Mouse (Mus musculus) stomach, postnatal 0 days (tissue): ENCODE data around the gene Tbl3. TPM values are rescaled to one million over a fixed set of nuclear protein-coding genes. Genes with fewer than 3 reads are reported as not detected.
A peak's percentile ranks its signal among the peaks of the same experiment; 100 is the strongest.

Experiments used
- ATAC-seq: fragments of 200-750 bp; cut with Nextera tagmentation; 2 replicates; pipeline ENCODE4 v1.8.0; 2017; ENCODE audit not compliant: low FRiP score, low TSS enrichment
- DNase-seq: peaks from one replicate; pipeline ENCODE4 v3.0.0-alpha.2; 2016; ENCODE audit warnings: low spot score
- H3K27ac ChIP-seq: fragments of 300-500 bp; sonication (generic); replicated peaks from 2 replicates; pipeline ENCODE4 v1.5.1; 2014; ENCODE audit warnings: mild to moderate bottlenecking, control low read depth
- H3K27me3 ChIP-seq: fragments of 300-500 bp; sonication (generic); 2 replicates; pipeline ENCODE4 v1.6.1; 2014; ENCODE audit warnings: low read length; ENCODE audit not compliant: control insufficient read depth, insufficient read depth
- H3K36me3 ChIP-seq: fragments of 300-500 bp; sonication (generic); 2 replicates; pipeline ENCODE4 v1.6.1; 2014; ENCODE audit warnings: low read length, mixed read lengths; ENCODE audit not compliant: control insufficient read depth, insufficient read depth
- H3K4me1 ChIP-seq: fragments of 300-500 bp; sonication (generic); replicated peaks from 2 replicates; pipeline ENCODE4 v1.6.1; 2014; ENCODE audit warnings: antibody characterized with exemption; ENCODE audit not compliant: control insufficient read depth, insufficient read depth
- H3K4me2 ChIP-seq: fragments of 300-500 bp; sonication (generic); replicated peaks from 2 replicates; pipeline ENCODE4 v1.6.1; 2014; ENCODE audit warnings: low read depth, mild to moderate bottlenecking, control low read depth, moderate library complexity
- H3K4me3 ChIP-seq: fragments of 300-500 bp; sonication (generic); 2 replicates; pipeline ENCODE4 v1.5.1; 2014; ENCODE audit warnings: low read depth, low read length, control low read depth
- H3K9ac ChIP-seq: fragments of 300-500 bp; sonication (generic); 2 replicates; pipeline ENCODE4 v1.6.1; 2014; ENCODE audit warnings: mild to moderate bottlenecking, low read length, control low read depth, mixed read lengths
- H3K9me3 ChIP-seq: fragments of 300-500 bp; sonication (generic); 2 replicates; pipeline ENCODE4 v1.6.1; 2016; ENCODE audit warnings: low read length; ENCODE audit not compliant: control insufficient read depth
- CTCF ChIP-seq: IDR thresholded peaks from 2 replicates; pipeline ENCODE4 v1.5.1; 2016; ENCODE audit warnings: antibody characterized with exemption, low read depth, mild to moderate bottlenecking, moderate library complexity
- EP300 ChIP-seq: optimal IDR thresholded peaks from 2 replicates; pipeline ENCODE3; 2016; ENCODE audit warnings: antibody characterized with exemption
- WGBS: fragments of 180-500 bp; shearing (Covaris S2); extraction: QIAGEN DNeasy Blood & Tissue Kit; methylation state at CpG from one replicate; pipeline ENCODE4 v1.1.7; 2014; 5-methylcytosine and 5-hydroxymethylcytosine counted together
- polyA plus RNA-seq: library from polyadenylated mRNA; unstranded; fragments of >200 nt; fragmentation: Nextera tagmentation; extraction: Ambion mirVana; gene quantifications from 2 replicates; pipeline ENCODE4 v1.2.1, GENCODE M21; 2015

The Tbl3 gene
- polyA plus RNA-seq, 1 experiment from 2014 or later = 33.7 TPM

- Histone ChIP-seq H3K9ac (no peak overlapping the region), H3K27ac (no peak overlapping the region), H3K9me3 (no peaks in the 10 kb centered on the region), H3K27me3 (no peaks in the 10 kb centered on the region), H3K4me3 (no peak overlapping the region), H3K4me2 (no peak overlapping the region), H3K4me1 (no peaks in the 10 kb centered on the region), H3K36me3 (no peaks in the 10 kb centered on the region)
- TF ChIP-seq EP300 = no peak
- TF ChIP-seq CTCF = no peak
- no peak for ATAC-seq
- WGBS = 56% methylated on average over 3 of the region's 3 CpGs
- no peak for DNase-seq
Observed at GRCm38 (mm10) chr17:24651835-24652234, 55.6 kb downstream of the Tbl3 start.

GRCm38 (mm10) chr17:24650766-24651165 lies 56.7 kb downstream of the Tbl3 start:
- Histone ChIP-seq H3K4me3 (no peak overlapping the region), H3K36me3 (no peaks in the 10 kb centered on the region), H3K4me2 (no peak overlapping the region)

GRCm38 (mm10) chr17:24650070-24650616 lies 57.3 kb downstream of the Tbl3 start, which contains the start of gene Slc9a3r2:
Slc9a3r2 (minus strand) TSS chr17:24650327.
- Histone ChIP-seq H3K4me3 (peak within 1 kb of the TSS; percentile 71), H3K36me3 (no peaks in the 10 kb centered on the region), H3K4me1 (no peaks in the 10 kb centered on the region; the same call in 1 of the 2 replicates), H3K27ac (peak within 1 kb of the TSS; percentile 74), H3K4me2 (peak within 1 kb of the TSS; percentile 99), H3K9ac (peak within 1 kb of the TSS; percentile 87), H3K27me3 (no peaks in the 10 kb centered on the region), H3K9me3 (no peaks in the 10 kb centered on the region)
- DNase-seq (peak; percentile 57), ATAC-seq (peak; percentile 22; the same call in 1 of the 2 replicates)
- no peak for TF ChIP-seq EP300
- WGBS = under 1% methylated on average over 29 of the region's 41 CpGs

More at GRCm38 (mm10) chr17:24650766-24651165, 56.7 kb downstream of the Tbl3 start:
- H3K4me1 ChIP-seq = no peaks in the 10 kb centered on the region
- 79% methylated on average over 4 of the region's 4 CpGs for WGBS
- H3K9ac ChIP-seq = no peak overlapping the region
- H3K27me3 ChIP-seq = no peaks in the 10 kb centered on the region
- DNase-seq (no peak), ATAC-seq (no peak)
- no peaks in the 10 kb centered on the region for H3K9me3 ChIP-seq
- no peak overlapping the region for H3K27ac ChIP-seq
- no peak for TF ChIP-seq CTCF
- no peak for TF ChIP-seq EP300

GRCm38 (mm10) chr17:24649581-24650069 lies 57.8 kb downstream of the Tbl3 start:
- peak overlapping the region; percentile 99 for H3K4me2 ChIP-seq
- no peaks in the 10 kb centered on the region; the same call in 1 of the 2 replicates for H3K4me1 ChIP-seq
- WGBS = under 1% methylated on average over 35 of the region's 35 CpGs
- peak overlapping the region; percentile 71 for H3K4me3 ChIP-seq
- H3K27me3 ChIP-seq = no peaks in the 10 kb centered on the region
- peak; percentile 58 for DNase-seq
- no peak for TF ChIP-seq EP300
- TF ChIP-seq CTCF = no peak
- H3K9me3 ChIP-seq = no peaks in the 10 kb centered on the region
- no peaks in the 10 kb centered on the region for H3K36me3 ChIP-seq
- peak overlapping the region; percentile 87 for H3K9ac ChIP-seq
- peak; percentile 14 for ATAC-seq
- peak overlapping the region; percentile 74 for H3K27ac ChIP-seq

- Histone ChIP-seq H3K27ac (no peak overlapping the region), H3K4me1 (no peaks in the 10 kb centered on the region; the same call in 1 of the 2 replicates), H3K4me2 (peak overlapping the region; percentile 99), H3K4me3 (peak overlapping the region; percentile 71), H3K9ac (peak overlapping the region; percentile 41; the same call in 1 of the 2 replicates), H3K36me3 (no peaks in the 10 kb centered on the region), H3K9me3 (no peaks in the 10 kb centered on the region), H3K27me3 (no peaks in the 10 kb centered on the region)
- DNase-seq = no peak
- WGBS = 70% methylated on average over 10 of the region's 10 CpGs
- TF ChIP-seq CTCF = peak; percentile 48; the same call in 1 of the 2 replicates
- TF ChIP-seq EP300 = no peak
- ATAC-seq = no peak
Observed at GRCm38 (mm10) chr17:24648731-24649377, 58.6 kb downstream of the Tbl3 start.

Other genes starting within 250 kb of the Tbl3 start
- 12.0 and 12.5 TPM in 2 replicates for gene E4f1, start 237.3 kb downstream of the Tbl3 start, polyA plus RNA-seq
- 45.4 and 48.9 TPM in 2 replicates for gene Pgp, start 237.3 kb downstream of the Tbl3 start, polyA plus RNA-seq
- 0.13 TPM in 1 of 2 replicates, not detected in the other for gene Bricd5, start 233.8 kb downstream of the Tbl3 start, polyA plus RNA-seq
- gene Mlst8, start 228.6 kb downstream of the Tbl3 start, polyA plus RNA-seq = 12.4 and 13.4 TPM in 2 replicates
- 0.84 and 1.3 TPM in 2 replicates for gene Caskin1, start 219.1 kb downstream of the Tbl3 start, polyA plus RNA-seq
- gene Traf7, start 179.7 kb downstream of the Tbl3 start, polyA plus RNA-seq = 41.8 and 42.6 TPM in 2 replicates
- gene Rab26, start 173.4 kb downstream of the Tbl3 start, polyA plus RNA-seq = 0.82 and 0.85 TPM in 2 replicates
- gene Pkd1, start 157.8 kb downstream of the Tbl3 start, polyA plus RNA-seq = 10.9 and 12.3 TPM in 2 replicates
- 36.2 and 37.0 TPM in 2 replicates for gene Tsc2, start 75.0 kb downstream of the Tbl3 start, polyA plus RNA-seq
- gene Nthl1, start 75.0 kb downstream of the Tbl3 start, polyA plus RNA-seq = 8.0 and 8.4 TPM in 2 replicates
- gene Slc9a3r2, start 57.3 kb downstream of the Tbl3 start, polyA plus RNA-seq = 37.9 and 38.0 TPM in 2 replicates
- gene Npw, start 49.2 kb downstream of the Tbl3 start, polyA plus RNA-seq = 1.2 and 1.8 TPM in 2 replicates
- 9.7 and 12.4 TPM in 2 replicates for gene Zfp598, start 38.0 kb downstream of the Tbl3 start, polyA plus RNA-seq
- gene Syngr3, start 17.7 kb downstream of the Tbl3 start, polyA plus RNA-seq = 5.0 and 5.9 TPM in 2 replicates
- gene Gfer, start 11.5 kb downstream of the Tbl3 start, polyA plus RNA-seq = 27.2 and 27.7 TPM in 2 replicates
- gene Noxo1, start 11.4 kb downstream of the Tbl3 start, polyA plus RNA-seq = 3.3 and 3.7 TPM in 2 replicates
- gene Rnf151, start 10.4 kb upstream of the Tbl3 start, polyA plus RNA-seq = 0.10 TPM in 1 of 2 replicates, not detected in the other
- 1,081 and 1,135 TPM in 2 replicates for gene Rps2, start 10.5 kb upstream of the Tbl3 start, polyA plus RNA-seq
- 256 and 269 TPM in 2 replicates for gene Ndufb10, start 16.8 kb upstream of the Tbl3 start, polyA plus RNA-seq
- 0.23 and 0.28 TPM in 2 replicates for gene Rpl3l, start 20.2 kb upstream of the Tbl3 start, polyA plus RNA-seq
- gene Msrb1, start 29.0 kb upstream of the Tbl3 start, polyA plus RNA-seq = 51.7 and 54.2 TPM in 2 replicates
- gene Hs3st6, start 45.3 kb upstream of the Tbl3 start, polyA plus RNA-seq = 1.4 and 1.8 TPM in 2 replicates
- 0.05 TPM in 1 of 2 replicates, not detected in the other for gene Meiob, start 96.6 kb upstream of the Tbl3 start, polyA plus RNA-seq
- gene Hagh, start 132.5 kb upstream of the Tbl3 start, polyA plus RNA-seq = 51.3 and 52.7 TPM in 2 replicates
- gene Fahd1, start 142.7 kb upstream of the Tbl3 start, polyA plus RNA-seq = 24.1 and 25.1 TPM in 2 replicates
- 5.6 and 5.9 TPM in 2 replicates for gene Igfals, start 158.3 kb upstream of the Tbl3 start, polyA plus RNA-seq
- gene Nubp2, start 178.7 kb upstream of the Tbl3 start, polyA plus RNA-seq = 39.4 and 40.5 TPM in 2 replicates
- 45.5 and 47.8 TPM in 2 replicates for gene Spsb3, start 179.0 kb upstream of the Tbl3 start, polyA plus RNA-seq
- gene Eme2, start 187.4 kb upstream of the Tbl3 start, polyA plus RNA-seq = 15.6 and 17.6 TPM in 2 replicates
- 102 and 104 TPM in 2 replicates for gene Mrps34, start 187.5 kb upstream of the Tbl3 start, polyA plus RNA-seq
- gene Nme3, start 188.8 kb upstream of the Tbl3 start, polyA plus RNA-seq = 39.8 and 40.2 TPM in 2 replicates
- 6.2 and 6.5 TPM in 2 replicates for gene Mapk8ip3, start 229.3 kb upstream of the Tbl3 start, polyA plus RNA-seq